ENCODE assay signal across 36 mouse cellular contexts in genomic region chr5:15509911-15510310, GRCm38 (mm10). TPM values are rescaled to one million over a fixed set of nuclear protein-coding genes. Genes with fewer than 3 reads are reported as not detected.
"Had no signal": no experiment of that assay in that cellular context is flagged by ENCODE, and none has a peak within 500 bp of the region (broad histone marks: within the 10 kb centered on the region; RNA-seq: fewer than 3 reads in every experiment).

No protein-coding gene starts in this region.

RNA-seq across cellular contexts. Expression of gene Gm21190, which starts 19.1 kb away (rescaled TPM):
- total RNA-seq: gastrocnemius, adult 2 months; gastrocnemius, postnatal 10 days; gastrocnemius, postnatal 25 days; gastrocnemius, postnatal 4 days; granulocyte monocyte progenitor cell, adult 5-6 weeks; heart, adult 18-20 months; heart, adult 8-10 months; heart, postnatal 10 days; heart, postnatal 25 days; heart, postnatal 4 days; hindbrain, postnatal 0 days; layer of hippocampus, adult 18-20 months; layer of hippocampus, adult 8-10 months; layer of hippocampus, postnatal 14 days; layer of hippocampus, postnatal 36 days; left cerebral cortex, adult 18-20 months; left cerebral cortex, adult 8-10 months; left cerebral cortex, postnatal 10 days; left cerebral cortex, postnatal 25 days; left cerebral cortex, postnatal 4 days had no signal
- polyA plus RNA-seq: frontal cortex, adult 2 months; heart, embryonic 10.5 days; heart, embryonic 15.5 days; hindbrain, embryonic 10.5 days; hindbrain, embryonic 12.5 days; hindbrain, embryonic 15.5 days; hindbrain, postnatal 0 days; intestine, embryonic 14.5 days; intestine, embryonic 16.5 days; kidney, embryonic 15.5 days; kidney, postnatal 0 days; large intestine, adult 2 months; limb, embryonic 12.5 days; limb, embryonic 14.5 days; liver, embryonic 13.5 days; liver, embryonic 15.5 days had no signal

RNA-seq across cellular contexts. Expression of gene Gm21149, which starts 33.6 kb away (rescaled TPM):
- total RNA-seq: gastrocnemius, adult 2 months; gastrocnemius, postnatal 10 days; gastrocnemius, postnatal 25 days; gastrocnemius, postnatal 4 days; granulocyte monocyte progenitor cell, adult 5-6 weeks; heart, adult 18-20 months; heart, adult 8-10 months; heart, postnatal 10 days; heart, postnatal 25 days; heart, postnatal 4 days; hindbrain, postnatal 0 days; layer of hippocampus, adult 18-20 months; layer of hippocampus, adult 8-10 months; layer of hippocampus, postnatal 14 days; layer of hippocampus, postnatal 36 days; left cerebral cortex, adult 18-20 months; left cerebral cortex, adult 8-10 months; left cerebral cortex, postnatal 10 days; left cerebral cortex, postnatal 25 days; left cerebral cortex, postnatal 4 days had no signal
- polyA plus RNA-seq: frontal cortex, adult 2 months; hindbrain, embryonic 10.5 days; hindbrain, embryonic 12.5 days; hindbrain, embryonic 15.5 days; hindbrain, postnatal 0 days; intestine, embryonic 16.5 days; kidney, adult 2 months; kidney, embryonic 15.5 days; kidney, postnatal 0 days; large intestine, adult 2 months; limb, embryonic 12.5 days; limb, embryonic 14.5 days; liver, embryonic 13.5 days; liver, embryonic 15.5 days had no signal
